Comparison of ENCODE assay signal across 9 mouse cellular contexts in the genomic region with DNA sequence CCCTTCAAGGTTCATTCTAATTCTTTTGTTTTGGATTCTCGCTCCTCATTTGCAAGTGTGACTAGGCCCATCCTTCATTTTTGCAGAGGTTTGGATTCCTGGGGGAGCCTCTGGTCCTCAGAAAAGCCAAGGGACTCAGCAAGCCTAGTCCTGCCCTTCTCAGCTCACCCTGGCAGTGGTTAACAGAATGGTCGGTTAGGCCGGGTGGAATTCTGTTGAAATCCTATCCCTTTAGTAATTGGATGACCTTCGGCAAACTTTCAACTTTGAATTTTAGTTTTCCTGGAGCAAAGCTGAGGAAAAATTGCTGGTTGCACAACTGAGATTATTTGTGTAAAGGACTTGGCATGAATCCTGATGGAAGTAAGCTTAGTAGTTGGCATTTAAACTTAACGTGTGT. TPM values are rescaled to one million over a fixed set of nuclear protein-coding genes. Genes with fewer than 3 reads are reported as not detected.
DNase-seq lines count a peak whose midpoint lies in the region; ATAC-seq and TF ChIP-seq lines count a peak whose summit lies in the region.
"Had no signal": no experiment of that assay in that cellular context is flagged by ENCODE, and none has a peak within 500 bp of the region (broad histone marks: within the 10 kb centered on the region; RNA-seq: fewer than 3 reads in every experiment).

No protein-coding gene starts in this region.

- peaks cover 5% of the 10 kb centered on the region; the same call in 1 of the 2 replicates for H3K27me3 ChIP-seq in kidney, embryonic 14.5 days (ENCODE audit: control insufficient read depth, insufficient read depth, low read length)
- H3K27me3 ChIP-seq in embryonic facial prominence, embryonic 12.5 days, result no peaks in the 10 kb centered on the region
- no peaks in the 10 kb centered on the region for H3K27me3 ChIP-seq in hindbrain, embryonic 12.5 days
- H3K27me3 ChIP-seq in lung, embryonic 16.5 days (ENCODE audit: control insufficient read depth, insufficient read depth, low read depth, low read length), result no peaks in the 10 kb centered on the region
- H3K27me3 ChIP-seq in thymus, adult 2 months (ENCODE audit: control insufficient read depth, insufficient read depth, low read length), result no peaks in the 10 kb centered on the region
- H3K27me3 ChIP-seq: Patski had no signal

- H3K9me3 ChIP-seq in kidney, embryonic 14.5 days (ENCODE audit: control insufficient read depth, low read length), result no peaks in the 10 kb centered on the region
- H3K9me3 ChIP-seq in embryonic facial prominence, embryonic 12.5 days, result no peaks in the 10 kb centered on the region
- no peaks in the 10 kb centered on the region for H3K9me3 ChIP-seq in hindbrain, embryonic 12.5 days (replicated peaks)
- no peaks in the 10 kb centered on the region for H3K9me3 ChIP-seq in lung, embryonic 16.5 days (ENCODE audit: control insufficient read depth, low read length)

- WGBS in kidney, embryonic 14.5 days, result 10% methylated on average over 5 of the region's 5 CpGs
- 7% methylated on average over 5 of the region's 5 CpGs for WGBS in embryonic facial prominence, embryonic 12.5 days
- 25% methylated on average over 5 of the region's 5 CpGs for WGBS in hindbrain, embryonic 12.5 days
- 20% methylated on average over 5 of the region's 5 CpGs for WGBS in lung, embryonic 16.5 days
- WGBS in thymus, adult 2 months, result 82% methylated on average over 5 of the region's 5 CpGs

- peak; percentile 12 for ATAC-seq in kidney, embryonic 14.5 days (ENCODE audit: low FRiP score, low TSS enrichment)
- peak; percentile 26; the same call in 1 of the 2 replicates for ATAC-seq in embryonic facial prominence, embryonic 12.5 days (ENCODE audit: insufficient number of reproducible peaks, insufficient read depth, low FRiP score, low TSS enrichment)
- ATAC-seq in hindbrain, embryonic 12.5 days (ENCODE audit: low FRiP score), result peak; percentile 59
- peak; percentile 46 for ATAC-seq in lung, embryonic 16.5 days (ENCODE audit: low read depth)

- peak overlapping the region; percentile 43; the same call in 1 of the 2 replicates for H3K27ac ChIP-seq in kidney, embryonic 14.5 days (ENCODE audit: low read depth, low read length)
- H3K27ac ChIP-seq in embryonic facial prominence, embryonic 12.5 days, result peak overlapping the region; percentile 88
- H3K27ac ChIP-seq in hindbrain, embryonic 12.5 days, result peak overlapping the region; percentile 71
- peak overlapping the region; percentile 88 for H3K27ac ChIP-seq in lung, embryonic 16.5 days (ENCODE audit: low read length)
- H3K27ac ChIP-seq in thymus, adult 2 months (ENCODE audit: control insufficient read depth, insufficient read depth, low read length), result no peak overlapping the region

- H3K4me1 ChIP-seq in kidney, embryonic 14.5 days (ENCODE audit: control insufficient read depth, insufficient read depth, low read length), result no peaks in the 10 kb centered on the region
- H3K4me1 ChIP-seq in embryonic facial prominence, embryonic 12.5 days, result peaks cover 25% of the 10 kb centered on the region
- H3K4me1 ChIP-seq in hindbrain, embryonic 12.5 days, result peaks cover 10% of the 10 kb centered on the region; the same call in 1 of the 2 replicates
- peaks cover 10% of the 10 kb centered on the region for H3K4me1 ChIP-seq in lung, embryonic 16.5 days (replicated peaks; ENCODE audit: control insufficient read depth, insufficient read depth, low read length)
- peaks cover 15% of the 10 kb centered on the region for H3K4me1 ChIP-seq in thymus, adult 2 months (replicated peaks; ENCODE audit: control insufficient read depth, insufficient read depth, low read length)

- no peak for TF ChIP-seq POLR2A in thymus, adult 2 months (IDR thresholded peaks at IDR 0.05; ENCODE audit: control insufficient read depth, extremely low read depth, insufficient read depth, low read length, poor library complexity)

- H3K36me3 ChIP-seq in kidney, embryonic 14.5 days (ENCODE audit: control insufficient read depth, insufficient read depth, low read length), result no peaks in the 10 kb centered on the region
- H3K36me3 ChIP-seq in embryonic facial prominence, embryonic 12.5 days, result no peaks in the 10 kb centered on the region
- no peaks in the 10 kb centered on the region for H3K36me3 ChIP-seq in hindbrain, embryonic 12.5 days
- H3K36me3 ChIP-seq in lung, embryonic 16.5 days (ENCODE audit: control insufficient read depth, insufficient read depth, low read length), result no peaks in the 10 kb centered on the region
- no peaks in the 10 kb centered on the region for H3K36me3 ChIP-seq in thymus, adult 2 months (ENCODE audit: control insufficient read depth, insufficient read depth, low read length)

- peak overlapping the region; percentile 61 for H3K4me2 ChIP-seq in kidney, embryonic 14.5 days (replicated peaks; ENCODE audit: low read depth, low read length)
- H3K4me2 ChIP-seq in embryonic facial prominence, embryonic 12.5 days (replicated peaks), result peak overlapping the region; percentile 61
- H3K4me2 ChIP-seq in hindbrain, embryonic 12.5 days (replicated peaks), result peak overlapping the region; percentile 45
- H3K4me2 ChIP-seq in lung, embryonic 16.5 days (ENCODE audit: low read depth, low read length), result peak overlapping the region; percentile 69

- no peak for DNase-seq in kidney, adult 18-20 months
- DNase-seq in thymus, postnatal 25 days, result no peak
- no peak for DNase-seq in cerebellum, postnatal 14 days
- no peak for DNase-seq in thymus, adult 2 months

- peak overlapping the region; percentile 47 for H3K4me3 ChIP-seq in kidney, embryonic 14.5 days (ENCODE audit: low read length)
- H3K4me3 ChIP-seq in embryonic facial prominence, embryonic 12.5 days, result peak overlapping the region; percentile 62
- H3K4me3 ChIP-seq in hindbrain, embryonic 12.5 days, result peak overlapping the region; percentile 52
- H3K4me3 ChIP-seq in lung, embryonic 16.5 days (ENCODE audit: low read length), result peak overlapping the region; percentile 80
- no peak overlapping the region for H3K4me3 ChIP-seq in thymus, adult 2 months (ENCODE audit: control insufficient read depth, insufficient read depth, low read length)

- peak overlapping the region; percentile 46; the same call in 1 of the 2 replicates for H3K9ac ChIP-seq in kidney, embryonic 14.5 days (ENCODE audit: low read depth, low read length)
- H3K9ac ChIP-seq in embryonic facial prominence, embryonic 12.5 days, result peak overlapping the region; percentile 58; the same call in 1 of the 2 replicates
- H3K9ac ChIP-seq in hindbrain, embryonic 12.5 days, result peak overlapping the region; percentile 69
- H3K9ac ChIP-seq in lung, embryonic 16.5 days (ENCODE audit: low read length), result peak overlapping the region; percentile 79

- TF ChIP-seq CTCF in thymus, adult 2 months (IDR thresholded peaks at IDR 0.05; ENCODE audit: borderline replicate concordance, control insufficient read depth, extremely low read depth, insufficient read depth, low read length, poor library complexity), result no peak

RNA-seq across cellular contexts. Expression of gene Armh1, which starts 0.4 kb away (rescaled TPM):
- polyA plus RNA-seq in kidney, embryonic 14.5 days (2014; fragmentation: Nextera tagmentation; extraction: Ambion mirVana), result 0.15 and 0.54 TPM in 2 replicates
- polyA plus RNA-seq in embryonic facial prominence, embryonic 12.5 days (2016; fragmentation: Nextera tagmentation; extraction: Ambion mirVana), result 0.64 and 1.3 TPM in 2 replicates
- 0.78 and 1.3 TPM in 2 replicates for polyA plus RNA-seq in hindbrain, embryonic 12.5 days (2016; fragmentation: Nextera tagmentation; extraction: Ambion mirVana)
- 2.0 and 3.6 TPM in 2 replicates for polyA plus RNA-seq in lung, embryonic 16.5 days (2015; fragmentation: Nextera tagmentation; extraction: Ambion mirVana)
- polyA plus RNA-seq in thymus, adult 2 months (2012; rRNA removed), result 0.44 TPM in 1 of 2 replicates, not detected in the other

RNA-seq across cellular contexts. Expression of gene Tmem53, which starts 0.6 kb away (rescaled TPM):
- polyA plus RNA-seq in kidney, embryonic 14.5 days (2014; fragmentation: Nextera tagmentation; extraction: Ambion mirVana), result 10.1 and 13.8 TPM in 2 replicates
- polyA plus RNA-seq in embryonic facial prominence, embryonic 12.5 days (2016; fragmentation: Nextera tagmentation; extraction: Ambion mirVana), result 11.3 and 11.8 TPM in 2 replicates
- polyA plus RNA-seq in hindbrain, embryonic 12.5 days (2016; fragmentation: Nextera tagmentation; extraction: Ambion mirVana), result 9.0 and 9.6 TPM in 2 replicates
- 19.9 and 25.3 TPM in 2 replicates for polyA plus RNA-seq in lung, embryonic 16.5 days (2015; fragmentation: Nextera tagmentation; extraction: Ambion mirVana)
- polyA plus RNA-seq in thymus, adult 2 months (2012; rRNA removed), result 14.5 and 16.1 TPM in 2 replicates
